Mouse (Mus musculus): ENCODE results near the gene Bcl2l12.

Gene Bcl2l12

GRCm38 (mm10) chr7:44959281-44959680 is 39.2 kb downstream of the Bcl2l12 start:
- DNase-seq (ENCODE audit: low spot score in 2 of 2), result no peak

- peak in 1 of 2 experiments; percentile 67 for DNase-seq (ENCODE audit: low spot score in 2 of 2)
Measured at GRCm38 (mm10) chr7:44958208-44958607, 40.3 kb downstream of the Bcl2l12 start.

- DNase-seq (ENCODE audit: low spot score in 2 of 2), result peak in 1 of 2 experiments; percentile 64
Measured at GRCm38 (mm10) chr7:44957183-44957835, 41.2 kb downstream of the Bcl2l12 start.

- no peak for DNase-seq (ENCODE audit: low spot score in 2 of 2)
Measured at GRCm38 (mm10) chr7:44956266-44956665, 42.2 kb downstream of the Bcl2l12 start.

GRCm38 (mm10) chr7:44955628-44956027 is 42.9 kb downstream of the Bcl2l12 start:
- no peak for DNase-seq (ENCODE audit: low spot score in 2 of 2)

- no peak for DNase-seq (ENCODE audit: low spot score in 2 of 2)
Measured at GRCm38 (mm10) chr7:44954091-44954885, 44.2 kb downstream of the Bcl2l12 start.

GRCm38 (mm10) chr7:44953561-44953960 is 45.0 kb downstream of the Bcl2l12 start:
- DNase-seq (ENCODE audit: low spot score in 2 of 2), result no peak

GRCm38 (mm10) chr7:44952611-44953306 is 45.8 kb downstream of the Bcl2l12 start:
- peak; percentile 77 to 85 for DNase-seq (ENCODE audit: low spot score in 2 of 2)

- DNase-seq (ENCODE audit: low spot score in 2 of 2), result peak; percentile 50 to 69
Measured at GRCm38 (mm10) chr7:44951960-44952359, 46.6 kb downstream of the Bcl2l12 start.

- DNase-seq (ENCODE audit: low spot score in 2 of 2), result no peak
Measured at GRCm38 (mm10) chr7:44949922-44950321, 48.6 kb downstream of the Bcl2l12 start.

- no peak for DNase-seq (ENCODE audit: low spot score in 2 of 2)
Measured at GRCm38 (mm10) chr7:44942904-44943303, 55.6 kb downstream of the Bcl2l12 start, which contains the start of gene Tsks. Gene Tsks (plus strand): TSS chr7:44943204.
